Mouse (Mus musculus) Muller cell, postnatal 12 days (primary cell): ENCODE data around the gene Gje1.

Experiments used
- DNase-seq: peaks from one replicate; pipeline ENCODE4 v3.0.0-alpha.2; 2015; ENCODE audit errors: inconsistent ontology term

Gje1 gene

GRCm38 (mm10) chr10:14718114-14718513 lies at the start of gene Gje1:
Gje1 (minus strand) TSS chr10:14718214.
- no peak for DNase-seq

GRCm38 (mm10) chr10:14760618-14761017 lies 42.6 kb upstream of the Gje1 start:
- no peak for DNase-seq

GRCm38 (mm10) chr10:14759665-14760558 lies 41.9 kb upstream of the Gje1 start:
- peak; percentile 7 for DNase-seq

- DNase-seq = peak; percentile 33
These were observed 16.3 kb upstream of the Gje1 start for GRCm38 (mm10) chr10:14734285-14734684.

GRCm38 (mm10) chr10:14725671-14726070 lies 7.7 kb upstream of the Gje1 start:
- no peak for DNase-seq

GRCm38 (mm10) chr10:14705072-14706066 lies 12.6 kb downstream of the Gje1 start, which contains the start of the genes Vta1 and Nmbr:
Vta1 (minus strand) TSS chr10:14705560.
Nmbr (plus strand) TSS chr10:14705591.
- peak; percentile 92 for DNase-seq

- no peak for DNase-seq
These were observed 14.1 kb downstream of the Gje1 start for GRCm38 (mm10) chr10:14703830-14704420.

- DNase-seq = peak; percentile 14
These were observed 14.8 kb downstream of the Gje1 start for GRCm38 (mm10) chr10:14703239-14703638.

GRCm38 (mm10) chr10:14690349-14690748 lies 27.7 kb downstream of the Gje1 start:
- no peak for DNase-seq

GRCm38 (mm10) chr10:14688785-14689442 lies 29.1 kb downstream of the Gje1 start:
- no peak for DNase-seq

- DNase-seq = no peak
These were observed 32.4 kb downstream of the Gje1 start for GRCm38 (mm10) chr10:14685663-14686062.

GRCm38 (mm10) chr10:14666147-14666546 lies 51.9 kb downstream of the Gje1 start:
- DNase-seq = no peak
